Mouse (Mus musculus): ENCODE data around the gene Podxl2.

DNA sequence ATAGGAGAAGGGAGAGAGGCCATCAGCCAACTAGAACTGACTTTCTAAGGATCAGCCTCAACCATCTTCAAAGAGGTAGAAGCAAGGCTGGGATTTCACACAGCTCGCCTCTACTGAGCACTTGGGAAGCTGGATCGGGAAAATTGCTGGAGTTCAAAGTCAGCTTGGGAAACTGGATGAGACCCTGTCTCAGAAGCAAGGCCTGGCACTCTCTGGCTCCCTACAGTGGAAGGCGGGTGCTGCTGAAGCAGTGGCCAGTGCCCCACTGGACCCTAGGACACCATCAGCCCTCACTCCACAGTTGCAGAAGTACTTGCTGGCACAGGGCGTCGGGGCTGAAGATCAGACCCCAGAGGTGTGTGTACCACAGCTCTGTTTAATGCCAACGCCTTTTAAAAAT is 17.0 kb downstream of the Podxl2 start:
- no peak for TF ChIP-seq ZC3H11A (IDR thresholded peaks at IDR 0.05; ENCODE audit: borderline replicate concordance, low read depth, low read length)
- no peak for TF ChIP-seq CHD2 (IDR thresholded peaks at IDR 0.05; ENCODE audit: low read depth, low read length)
- no peak for TF ChIP-seq HCFC1 (IDR thresholded peaks at IDR 0.05; ENCODE audit: borderline replicate concordance, insufficient read depth, low read length)
- TF ChIP-seq ZNF384 (IDR thresholded peaks at IDR 0.05; ENCODE audit: low read depth, low read length), result no peak

Data from ES-E14 (cell line).